Mouse (Mus musculus): ENCODE measurements around the gene Dscam. TPM values are rescaled to one million over a fixed set of nuclear protein-coding genes. Genes with fewer than 3 reads are reported as not detected.

Gene Dscam
- polyA plus RNA-seq, 1 experiment from 2014 or later: 0.01 TPM

DNA sequence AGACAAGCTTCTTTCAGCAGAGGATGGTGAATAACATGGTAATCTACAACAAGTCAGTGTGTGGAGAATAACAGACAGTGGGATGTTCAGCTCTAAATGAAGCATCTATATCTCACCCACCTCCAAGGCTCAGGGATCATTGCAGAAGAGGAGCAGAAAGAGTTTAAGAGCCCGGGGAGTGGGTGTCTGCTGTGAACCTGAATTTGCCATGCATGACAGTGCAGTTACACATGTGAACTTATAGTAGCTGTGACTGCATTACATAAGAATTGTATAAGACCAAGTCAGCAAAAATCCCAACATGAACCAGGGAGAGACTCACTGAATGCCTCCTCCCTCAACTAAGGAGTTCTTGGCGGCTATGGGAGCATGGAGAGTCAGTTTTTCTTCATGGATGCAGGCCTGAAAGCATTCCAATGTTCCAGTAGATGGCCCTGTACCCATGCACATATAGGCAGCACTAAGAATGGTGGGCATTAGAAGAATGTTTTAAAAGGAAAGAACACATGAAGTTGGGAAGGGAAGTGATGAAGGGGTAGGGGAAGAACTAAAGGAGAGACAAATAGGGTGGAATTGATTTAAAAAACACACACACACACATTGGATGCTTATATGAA is 417.3 kb downstream of the Dscam start:
- Histone ChIP-seq H3K79me2 (ENCODE audit: inconsistent target) (no peaks in the 10 kb centered on the region), H3K27ac (no peak overlapping the region), H3K36me3 (ENCODE audit: inconsistent target) (no peaks in the 10 kb centered on the region), H3K4me3 (ENCODE audit: inconsistent target) (no peak overlapping the region)
- 84% methylated on average over 2 of the region's 2 CpGs for WGBS (ENCODE audit: missing documents)

DNA sequence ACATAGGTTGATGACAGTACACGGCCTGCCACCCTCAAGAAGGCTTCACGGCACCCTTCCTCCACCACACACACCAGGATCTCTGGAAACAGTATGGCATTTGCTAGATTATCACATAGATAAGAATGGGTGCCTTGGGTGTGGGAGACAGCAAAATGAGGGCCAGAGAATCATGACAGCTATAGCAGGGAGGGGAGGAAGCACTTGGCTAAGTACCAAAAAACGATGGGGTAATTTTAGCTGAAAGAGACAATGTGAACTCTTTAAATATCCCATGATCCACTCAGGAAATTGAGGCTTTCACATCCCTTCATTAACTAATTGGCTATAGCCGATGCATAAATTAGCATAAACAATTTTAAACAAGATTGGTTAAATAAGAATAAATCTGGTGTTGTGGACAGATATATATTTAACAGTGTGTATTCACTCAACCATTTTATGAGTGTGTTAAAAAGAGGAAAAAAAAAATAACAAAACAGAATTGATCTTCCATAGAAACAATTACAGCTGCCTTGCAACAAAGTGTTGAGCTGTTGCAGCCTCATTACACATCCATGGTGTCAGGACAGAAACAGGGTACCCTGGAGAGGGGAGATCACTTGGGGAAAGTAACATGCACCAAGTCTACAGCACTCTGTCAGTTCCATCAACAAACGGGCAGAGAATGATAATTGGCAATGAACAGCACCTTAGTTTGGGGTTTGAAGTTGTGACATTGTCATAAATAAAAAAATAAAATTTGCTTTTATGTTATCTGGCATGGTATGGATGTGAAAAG is 427.9 kb downstream of the Dscam start:
- 68% methylated on average over 5 of the region's 5 CpGs for WGBS (ENCODE audit: missing documents)
- Histone ChIP-seq H3K27ac (no peak overlapping the region), H3K4me3 (ENCODE audit: inconsistent target) (no peak overlapping the region), H3K36me3 (ENCODE audit: inconsistent target) (no peaks in the 10 kb centered on the region), H3K79me2 (ENCODE audit: inconsistent target) (no peaks in the 10 kb centered on the region)

DNA sequence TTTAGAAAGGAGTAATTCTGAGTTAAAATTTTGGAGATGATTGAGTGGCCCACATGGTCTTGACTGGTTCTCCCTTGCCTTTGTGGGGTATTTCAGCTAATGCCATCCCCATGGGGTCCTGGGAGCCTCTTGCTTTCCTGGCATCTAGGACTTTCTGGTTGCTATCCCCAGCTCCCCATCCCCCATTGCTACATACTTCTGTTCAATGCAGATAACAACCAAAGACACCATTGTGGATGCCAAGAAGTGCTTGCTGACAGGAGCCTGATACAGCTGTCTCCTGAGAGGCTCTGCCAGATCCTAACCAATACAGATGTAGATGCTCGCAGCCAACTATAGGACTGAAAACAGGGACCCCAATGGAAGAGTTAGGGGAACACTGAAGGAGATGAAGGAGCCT is 429.2 kb downstream of the Dscam start:
- WGBS (ENCODE audit: missing documents): 100% methylated on average over 1 of the region's 1 CpGs

DNA sequence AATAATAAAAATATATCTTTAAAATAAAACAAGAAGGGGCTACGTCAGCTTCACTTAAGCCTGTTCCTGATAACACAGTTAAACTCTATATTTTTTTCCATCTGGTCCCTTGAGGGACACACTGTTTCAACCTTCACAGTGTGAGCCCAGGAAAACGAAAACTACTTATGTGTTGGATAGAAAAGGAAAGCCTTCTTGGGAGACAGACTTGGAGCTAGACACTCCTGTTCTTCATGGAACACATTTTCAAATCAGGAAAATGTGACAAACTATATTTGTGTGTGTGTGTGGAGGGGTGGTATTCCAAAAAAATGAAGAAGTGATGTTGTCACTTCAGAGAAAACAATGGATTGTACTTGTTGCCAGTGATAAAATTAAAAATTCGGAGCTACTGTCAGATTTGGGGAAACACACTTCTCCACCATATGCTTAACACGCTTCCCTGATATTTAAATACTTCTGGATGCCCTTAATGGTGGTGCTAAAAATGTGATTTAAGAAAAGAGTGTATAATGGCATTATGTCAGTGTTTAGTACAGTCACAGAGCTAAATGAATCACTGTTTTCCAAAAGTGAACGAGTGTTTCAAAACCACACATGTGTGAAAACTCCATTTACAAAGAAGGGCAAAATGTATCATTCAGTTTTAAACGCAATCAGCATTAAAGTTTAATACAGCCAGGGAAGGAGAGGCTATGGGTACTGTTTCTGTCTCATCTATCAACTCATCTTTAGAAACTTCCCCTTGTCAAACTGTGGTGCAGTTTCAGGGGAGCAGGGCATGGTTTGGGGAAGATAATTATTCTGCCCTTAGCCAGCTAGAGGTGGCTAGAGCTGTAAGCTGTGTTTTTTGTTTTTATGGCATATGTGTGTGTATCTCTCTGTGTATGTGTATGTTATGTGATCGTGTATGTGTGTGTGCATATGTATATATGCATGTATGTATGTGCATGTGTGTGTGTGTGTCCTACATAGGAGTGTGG is 430.2 kb downstream of the Dscam start:
- no peaks in the 10 kb centered on the region for H3K79me2 ChIP-seq (ENCODE audit: inconsistent target)
- no peaks in the 10 kb centered on the region for H3K36me3 ChIP-seq (ENCODE audit: inconsistent target)
- WGBS (ENCODE audit: missing documents): 70% methylated on average over 7 of the region's 7 CpGs
- no peak overlapping the region for H3K27ac ChIP-seq
- H3K4me3 ChIP-seq (ENCODE audit: inconsistent target): no peak overlapping the region

More for the DNA sequence above, 429.2 kb downstream of the Dscam start:
- Histone ChIP-seq H3K36me3 (ENCODE audit: inconsistent target) (no peaks in the 10 kb centered on the region), H3K27ac (no peak overlapping the region), H3K79me2 (ENCODE audit: inconsistent target) (no peaks in the 10 kb centered on the region), H3K4me3 (ENCODE audit: inconsistent target) (no peak overlapping the region)

DNA sequence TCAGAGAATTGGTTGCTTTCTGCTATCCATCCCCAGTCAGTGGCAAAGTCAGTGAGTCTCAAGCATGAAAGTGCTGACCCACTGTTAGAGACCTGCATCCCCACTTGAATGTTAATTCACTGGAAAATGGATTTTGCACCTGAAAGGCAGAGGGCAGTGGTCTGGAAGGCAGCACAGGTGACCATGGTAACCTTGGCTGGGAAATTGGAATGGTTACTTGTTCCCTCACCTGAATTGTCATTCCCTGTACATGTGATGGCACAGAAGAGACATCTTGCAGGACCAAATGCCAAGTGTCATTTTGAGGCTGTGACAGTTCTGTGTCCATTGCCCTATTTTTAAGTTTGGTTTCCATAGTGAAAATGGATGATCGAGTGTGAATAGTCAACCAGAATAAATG is 434.1 kb downstream of the Dscam start:
- Histone ChIP-seq H3K4me3 (ENCODE audit: inconsistent target) (no peak overlapping the region), H3K27ac (no peak overlapping the region), H3K36me3 (ENCODE audit: inconsistent target) (no peaks in the 10 kb centered on the region), H3K79me2 (ENCODE audit: inconsistent target) (no peaks in the 10 kb centered on the region)
- WGBS (ENCODE audit: missing documents): 100% methylated on average over 1 of the region's 1 CpGs

DNA sequence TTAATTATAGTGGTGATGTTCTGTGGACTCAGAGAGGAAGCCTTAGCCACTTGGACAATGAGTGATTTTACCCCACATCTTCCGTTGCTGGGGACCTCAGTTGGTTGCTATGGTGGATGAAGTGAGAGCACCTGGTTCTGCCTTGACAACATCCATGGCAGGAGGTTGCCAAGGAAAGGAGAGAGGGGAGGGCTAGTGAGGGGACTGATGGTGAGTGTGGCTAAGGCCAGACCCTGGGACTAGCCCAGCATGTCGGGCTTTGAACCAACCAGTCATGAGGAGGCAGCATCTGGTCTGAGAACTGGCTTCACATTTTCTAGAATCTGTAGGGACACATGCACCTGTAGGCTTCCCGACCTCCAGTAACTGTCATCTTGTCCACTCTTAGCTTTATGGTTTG is 439.7 kb downstream of the Dscam start:
- Histone ChIP-seq H3K36me3 (ENCODE audit: inconsistent target) (no peaks in the 10 kb centered on the region), H3K4me3 (ENCODE audit: inconsistent target) (no peak overlapping the region), H3K79me2 (ENCODE audit: inconsistent target) (no peaks in the 10 kb centered on the region), H3K27ac (no peak overlapping the region)
- 91% methylated on average over 3 of the region's 3 CpGs for WGBS (ENCODE audit: missing documents)

DNA sequence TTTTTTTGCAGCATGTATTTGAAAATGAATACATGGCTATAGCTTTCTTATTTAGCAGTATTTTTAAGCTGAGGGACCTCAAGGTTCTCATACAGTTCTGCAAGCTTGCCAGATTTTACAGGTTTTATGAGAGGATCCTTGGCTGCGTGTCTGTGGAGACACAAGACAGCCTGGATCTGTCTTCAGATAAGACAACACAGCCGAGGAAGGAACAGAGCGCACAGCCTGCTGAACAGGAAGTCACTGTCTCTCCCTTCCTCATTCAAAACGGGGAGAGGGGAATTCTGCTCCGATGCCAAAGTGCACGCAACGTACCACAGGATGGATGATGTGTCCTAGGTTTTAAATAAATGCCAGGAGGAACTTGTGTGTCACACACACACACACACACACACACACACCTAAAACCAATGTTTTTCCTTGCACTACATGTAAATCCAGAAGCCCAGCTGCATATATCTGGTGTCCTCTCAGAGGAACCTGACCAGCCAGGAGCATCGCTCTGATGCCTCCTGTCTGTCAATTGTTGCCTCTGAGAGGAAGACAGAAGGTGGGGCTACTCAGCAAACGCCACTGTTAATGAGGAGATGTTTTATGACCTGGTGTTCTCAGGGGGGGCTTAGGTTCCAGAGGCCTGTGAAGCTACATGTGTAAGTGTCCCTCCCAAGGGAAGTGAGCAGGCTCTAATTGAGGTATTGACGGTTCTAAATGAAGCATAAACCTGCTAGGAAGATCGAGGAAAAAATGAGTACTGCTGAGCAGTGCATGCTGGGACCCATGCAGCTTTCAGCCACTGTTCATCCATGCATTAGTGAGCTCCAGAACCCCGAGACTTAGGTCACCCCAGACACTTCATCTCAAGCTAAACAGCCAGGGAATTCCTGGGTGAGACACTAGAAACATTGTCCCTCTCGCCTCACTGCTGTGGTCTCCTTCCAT is 442.4 kb downstream of the Dscam start:
- Histone ChIP-seq H3K79me2 (ENCODE audit: inconsistent target) (no peaks in the 10 kb centered on the region), H3K36me3 (ENCODE audit: inconsistent target) (no peaks in the 10 kb centered on the region), H3K27ac (no peak overlapping the region), H3K4me3 (ENCODE audit: inconsistent target) (no peak overlapping the region)
- 50% methylated on average over 13 of the region's 13 CpGs for WGBS (ENCODE audit: missing documents)

DNA sequence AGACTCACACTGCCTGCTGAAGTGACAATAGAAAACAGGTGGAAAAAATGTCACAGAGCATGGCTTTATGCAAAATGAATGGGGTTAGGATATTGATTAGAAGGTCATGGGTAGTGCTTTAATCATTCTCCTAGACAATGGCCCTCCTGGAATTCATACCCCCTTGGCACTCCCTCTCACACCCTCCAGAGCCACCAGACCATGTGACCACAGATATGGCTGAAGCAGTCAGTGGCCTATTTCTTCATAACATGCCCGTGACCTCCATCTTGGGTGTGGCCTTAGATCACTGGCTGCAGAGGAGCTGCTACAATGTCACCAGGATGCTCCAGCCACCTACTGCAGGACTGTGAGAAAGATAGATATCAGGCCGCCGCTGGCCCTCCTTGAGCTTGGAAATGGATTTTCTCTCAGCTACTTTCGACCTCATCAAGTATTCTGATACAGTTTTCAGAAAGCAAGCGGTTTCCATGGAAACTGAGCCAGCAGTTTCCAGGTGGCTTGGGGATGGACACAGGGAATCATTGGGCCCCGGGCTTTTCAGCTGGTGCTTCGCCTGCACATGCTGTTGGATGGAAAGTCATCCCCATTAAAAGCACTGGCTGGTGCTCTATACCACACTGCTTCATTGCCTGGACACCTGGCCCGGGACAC is 445.4 kb downstream of the Dscam start:
- WGBS (ENCODE audit: missing documents): 95% methylated on average over 8 of the region's 8 CpGs
- no peak overlapping the region for H3K4me3 ChIP-seq (ENCODE audit: inconsistent target)
- H3K79me2 ChIP-seq (ENCODE audit: inconsistent target): no peaks in the 10 kb centered on the region
- no peaks in the 10 kb centered on the region for H3K36me3 ChIP-seq (ENCODE audit: inconsistent target)
- H3K27ac ChIP-seq: no peak overlapping the region

DNA sequence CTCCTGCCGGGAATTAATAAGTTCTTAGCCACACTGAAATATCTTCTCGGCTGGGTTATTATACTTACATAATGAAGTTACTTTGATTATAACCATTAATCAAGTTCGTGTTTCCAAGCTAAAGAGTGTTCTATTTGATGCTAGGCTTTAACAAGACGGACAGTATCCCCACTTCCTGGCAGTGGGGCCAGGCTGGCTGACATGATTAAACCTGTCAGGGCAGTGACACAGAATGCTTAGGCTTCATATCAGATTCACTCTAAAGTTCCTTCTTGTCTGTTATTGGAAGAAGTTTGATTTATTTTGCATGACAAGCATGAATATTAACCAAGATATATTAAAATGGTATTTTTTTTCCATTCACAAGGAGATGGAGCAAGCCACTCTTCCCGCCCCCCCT is 446.0 kb downstream of the Dscam start:
- no peaks in the 10 kb centered on the region for H3K79me2 ChIP-seq (ENCODE audit: inconsistent target)
- no peak overlapping the region for H3K27ac ChIP-seq
- no peak overlapping the region for H3K4me3 ChIP-seq (ENCODE audit: inconsistent target)
- WGBS (ENCODE audit: missing documents): 84% methylated on average over 5 of the region's 5 CpGs
- H3K36me3 ChIP-seq (ENCODE audit: inconsistent target): no peaks in the 10 kb centered on the region

DNA sequence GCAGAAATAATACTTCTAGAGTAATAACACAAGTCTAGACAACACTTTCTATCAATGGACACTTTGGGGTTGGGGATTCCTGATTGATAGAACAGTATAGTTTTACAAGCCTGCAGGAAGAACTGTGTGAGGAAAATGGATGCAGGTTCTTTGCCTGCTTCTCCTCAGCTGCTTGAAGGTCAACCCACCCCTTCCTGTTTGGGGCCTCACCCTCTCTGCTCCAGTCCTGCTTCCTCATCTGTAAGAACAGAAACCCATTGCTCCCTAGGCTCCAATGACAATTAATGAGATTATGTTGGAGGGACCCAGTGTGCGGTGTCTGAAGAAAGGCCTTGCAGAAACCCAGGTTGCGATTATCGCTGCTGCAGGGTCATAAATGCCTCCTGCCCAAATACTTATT is 446.4 kb downstream of the Dscam start:
- Histone ChIP-seq H3K4me3 (ENCODE audit: inconsistent target) (no peak overlapping the region), H3K36me3 (ENCODE audit: inconsistent target) (no peaks in the 10 kb centered on the region), H3K27ac (no peak overlapping the region), H3K79me2 (ENCODE audit: inconsistent target) (no peaks in the 10 kb centered on the region)
- WGBS (ENCODE audit: missing documents): 95% methylated on average over 3 of the region's 3 CpGs

DNA sequence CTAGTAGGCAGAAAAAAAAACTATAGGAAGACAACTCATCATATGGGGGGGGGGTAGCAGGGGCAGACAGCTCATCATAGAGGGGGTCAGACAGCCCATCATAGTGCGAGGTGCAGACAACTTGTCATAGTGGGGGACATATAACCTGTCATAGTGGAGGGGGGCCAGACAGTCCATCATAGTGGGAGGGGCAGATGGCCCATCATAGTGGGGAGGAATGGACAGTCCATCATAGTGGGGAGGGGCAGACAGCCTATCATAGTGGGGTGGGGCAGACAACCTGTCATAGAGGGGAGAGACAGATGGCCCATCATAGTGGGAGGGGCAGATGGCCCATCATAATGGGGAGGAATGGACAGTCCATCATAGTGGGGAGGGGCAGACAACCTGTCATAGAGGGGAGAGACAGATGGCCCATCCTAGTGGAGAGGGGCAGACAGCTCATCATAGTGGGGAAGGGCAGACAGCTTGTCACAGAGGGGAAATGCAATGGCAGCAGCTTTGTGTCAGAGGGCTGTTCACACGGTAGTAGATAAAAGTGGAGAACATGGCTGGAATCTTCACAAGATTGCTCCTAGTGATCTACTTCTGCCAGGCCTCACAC is 447.4 kb downstream of the Dscam start:
- no peak overlapping the region for H3K27ac ChIP-seq
- no peaks in the 10 kb centered on the region for H3K36me3 ChIP-seq (ENCODE audit: inconsistent target)
- no peak overlapping the region for H3K4me3 ChIP-seq (ENCODE audit: inconsistent target)
- H3K79me2 ChIP-seq (ENCODE audit: inconsistent target): no peaks in the 10 kb centered on the region
- WGBS (ENCODE audit: missing documents): 93% methylated on average over 2 of the region's 2 CpGs

DNA sequence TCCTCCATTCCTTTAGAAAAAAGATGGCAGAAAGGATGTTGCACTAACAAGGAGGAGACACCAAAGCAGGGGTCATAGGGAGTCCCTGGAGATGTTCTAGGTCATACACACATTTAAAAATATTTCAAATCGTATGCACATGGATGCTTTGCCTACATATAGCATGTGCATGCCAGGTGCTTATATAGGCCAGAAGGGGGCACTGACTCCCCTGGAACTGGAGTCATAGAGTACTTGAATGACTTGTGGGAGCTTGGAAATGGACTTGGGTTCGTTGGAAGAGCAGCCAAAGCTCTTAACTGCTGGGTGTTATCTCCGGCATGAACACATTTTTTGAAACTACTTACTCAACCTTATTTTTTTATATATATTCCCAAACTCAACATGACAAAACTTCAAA is 448.4 kb downstream of the Dscam start:
- Histone ChIP-seq H3K79me2 (ENCODE audit: inconsistent target) (no peaks in the 10 kb centered on the region), H3K4me3 (ENCODE audit: inconsistent target) (no peak overlapping the region), H3K27ac (no peak overlapping the region), H3K36me3 (ENCODE audit: inconsistent target) (no peaks in the 10 kb centered on the region)
- 51% methylated on average over 3 of the region's 3 CpGs for WGBS (ENCODE audit: missing documents)

DNA sequence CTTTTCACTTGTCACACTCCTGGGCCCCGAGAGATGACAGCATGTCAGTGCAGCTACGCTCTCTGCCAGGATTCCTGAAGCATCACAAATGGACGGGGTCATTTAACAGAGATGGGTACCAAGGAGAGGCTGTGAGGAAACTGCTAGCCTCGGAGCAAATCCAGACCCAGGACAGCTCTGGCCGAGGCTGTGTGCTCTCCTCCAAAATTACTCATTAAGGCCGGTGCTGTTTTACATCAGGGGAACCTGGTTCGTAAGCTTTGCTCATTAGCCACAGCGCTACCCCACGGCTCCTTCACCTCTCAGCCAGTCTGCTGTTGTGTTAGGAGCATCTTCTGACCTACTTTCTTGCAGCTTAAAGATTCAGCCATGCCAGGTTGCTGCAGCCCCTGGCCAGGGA is 449.3 kb downstream of the Dscam start:
- no peaks in the 10 kb centered on the region for H3K36me3 ChIP-seq (ENCODE audit: inconsistent target)
- WGBS (ENCODE audit: missing documents): 89% methylated on average over 9 of the region's 9 CpGs
- no peak overlapping the region for H3K27ac ChIP-seq
- H3K79me2 ChIP-seq (ENCODE audit: inconsistent target): no peaks in the 10 kb centered on the region
- no peak overlapping the region for H3K4me3 ChIP-seq (ENCODE audit: inconsistent target)

All from macrophage (primary cell).